Mouse (Mus musculus): ENCODE data around the gene Zfr. TPM values are rescaled to one million over a fixed set of nuclear protein-coding genes. Genes with fewer than 3 reads are reported as not detected.

Zfr gene
- polyA plus RNA-seq, 1 experiment = 35.9 TPM

Other genes starting within 250 kb of the Zfr start
- 1.2 TPM for gene Npr3, start 210.5 kb upstream of the Zfr start, polyA plus RNA-seq (2012; fragmentation: generic; extraction: Trizol)
- 156 TPM for gene Sub1, start 120.8 kb upstream of the Zfr start, polyA plus RNA-seq (2012; fragmentation: generic; extraction: Trizol)
- gene Mtmr12, start 87.2 kb downstream of the Zfr start, polyA plus RNA-seq (2012; fragmentation: generic; extraction: Trizol) = 6.2 TPM
- 55.4 TPM for gene Golph3, start 203.6 kb downstream of the Zfr start, polyA plus RNA-seq (2012; fragmentation: generic; extraction: Trizol)
- gene 1810049J17Rik, start 204.1 kb downstream of the Zfr start, polyA plus RNA-seq (2012; fragmentation: generic; extraction: Trizol) = 9.7 TPM